Mouse (Mus musculus) right cerebral cortex, postnatal 14 days (tissue): ENCODE data around the gene Bicdl1.

ENCODE experiments used
- DNase-seq: peaks from one replicate; pipeline ENCODE4 v3.0.0; 2022

Gene Bicdl1

GRCm38 (mm10) chr5:115622686-115623085 lies 108.7 kb downstream of the Bicdl1 start:
- no peak for DNase-seq

DNA sequence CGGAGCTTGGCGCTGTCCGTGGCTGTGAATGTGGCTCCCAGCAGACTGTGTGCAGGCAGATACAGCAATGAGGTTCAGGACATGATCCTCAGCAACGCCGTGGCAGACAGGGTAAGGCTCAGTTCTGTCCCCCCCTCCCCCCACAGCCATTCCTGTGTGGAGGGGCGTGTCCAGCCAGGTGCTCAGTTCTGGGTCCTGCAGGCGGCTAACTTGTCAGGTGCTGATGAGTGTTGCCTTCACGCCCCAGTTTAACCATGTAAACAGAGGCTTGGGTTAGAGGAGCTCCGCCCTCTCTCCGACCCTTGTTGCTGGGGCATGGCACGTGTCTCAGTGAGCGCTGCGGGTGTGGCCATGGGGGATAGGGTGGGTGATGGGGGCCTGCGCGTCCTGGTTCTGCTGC lies 111.7 kb downstream of the Bicdl1 start:
- no peak for DNase-seq

DNA sequence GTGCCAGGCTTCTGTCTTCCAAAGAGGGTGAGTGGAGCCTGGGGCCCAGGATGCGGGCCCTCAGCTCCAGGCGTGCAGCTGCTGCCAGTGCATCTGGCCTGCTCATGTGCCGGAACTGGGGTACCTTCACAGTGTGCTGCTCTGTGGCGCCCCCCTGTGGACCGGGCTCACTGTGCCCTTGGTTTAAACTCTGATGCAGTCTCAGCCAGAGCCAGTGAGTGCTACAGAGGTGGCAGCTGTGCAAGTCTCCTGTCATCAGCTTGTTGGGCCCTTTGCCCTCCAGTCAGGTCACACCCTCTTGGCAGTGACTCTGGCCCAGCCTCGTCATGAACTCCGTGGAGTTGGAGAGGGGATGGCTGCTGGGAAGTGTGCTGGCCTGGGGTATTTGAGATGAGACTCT lies 116.5 kb downstream of the Bicdl1 start:
- DNase-seq = peak; percentile 64

DNA sequence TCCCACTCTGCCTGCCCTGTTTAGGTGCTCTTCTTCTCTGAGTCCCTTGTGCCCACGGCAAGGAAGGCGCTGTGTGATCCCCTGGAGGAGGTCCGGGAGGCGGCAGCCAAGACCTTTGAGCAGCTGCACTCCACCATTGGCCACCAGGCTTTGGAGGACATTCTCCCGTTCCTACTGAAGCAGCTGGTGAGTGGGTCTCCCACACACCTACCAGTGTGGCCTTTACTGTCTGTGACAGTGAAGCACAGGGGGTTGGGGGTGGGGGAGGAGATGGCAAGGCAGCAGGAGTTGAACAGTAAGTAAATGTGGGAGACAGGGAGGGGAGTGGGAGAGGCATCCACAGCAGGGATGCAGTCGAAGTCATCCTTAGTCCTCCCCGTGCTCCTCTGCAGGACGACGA lies 118.1 kb downstream of the Bicdl1 start:
- no peak for DNase-seq

- DNase-seq = no peak
These were observed 119.9 kb downstream of the Bicdl1 start for GRCm38 (mm10) chr5:115611566-115611965.

DNA sequence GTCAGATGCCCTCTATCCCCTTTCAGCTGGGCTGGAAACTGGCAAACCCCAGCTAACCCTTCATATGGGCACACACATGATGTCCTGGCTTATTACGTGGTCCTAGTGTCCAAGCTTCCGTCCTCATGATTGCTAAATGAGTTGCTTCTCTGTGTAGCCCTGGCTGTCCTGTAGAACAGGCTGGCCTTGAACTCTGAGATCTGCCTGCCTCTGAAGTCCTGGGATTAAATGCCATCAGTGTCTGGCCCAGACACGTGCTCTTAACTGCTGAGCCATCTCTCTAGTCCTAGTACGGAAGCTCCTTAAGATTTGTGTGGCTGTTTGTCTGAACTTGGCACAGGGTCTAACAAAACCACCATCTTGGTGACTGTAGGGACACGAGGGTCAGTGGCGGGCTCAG lies 127.9 kb downstream of the Bicdl1 start:
- no peak for DNase-seq
